Mouse (Mus musculus): Measurements from ENCODE around the gene Gm14862. TPM values are rescaled to one million over a fixed set of nuclear protein-coding genes. Genes with fewer than 3 reads are reported as not detected.

Gene Gm14862
- polyA plus RNA-seq, 1 experiment from 2014 or later = 0.34 TPM

- Histone ChIP-seq H3K36me3 (replicated peaks; ENCODE audit: control insufficient read depth, insufficient read depth, low read depth, low read length) (no peaks in the 10 kb centered on the region), H3K4me3 (ENCODE audit: low read depth, low read length) (peak within 1 kb of the TSS; percentile 55), H3K27me3 (ENCODE audit: control insufficient read depth, insufficient read depth, low read length) (no peaks in the 10 kb centered on the region), H3K9ac (replicated peaks; ENCODE audit: low read length) (peak within 1 kb of the TSS; percentile 65), H3K27ac (replicated peaks; ENCODE audit: low read depth, low read length) (no peak within 1 kb of the TSS), H3K9me3 (replicated peaks; ENCODE audit: control insufficient read depth, low read length) (no peaks in the 10 kb centered on the region), H3K4me1 (ENCODE audit: control insufficient read depth, insufficient read depth, low read length) (no peaks in the 10 kb centered on the region), H3K4me2 (ENCODE audit: low read depth, low read length) (peak within 1 kb of the TSS; percentile 52)
- DNase-seq (ENCODE audit: low spot score) (peak; percentile 57), ATAC-seq (replicated peaks; ENCODE audit: insufficient number of reproducible peaks, low FRiP score, low TSS enrichment, low read depth) (peak; percentile 93)
- WGBS = 9% methylated on average over 39 of the region's 94 CpGs
Measured at GRCm38 (mm10) chrX:9272460-9273361, 16.0 kb upstream of the Gm14862 start, which contains the start of gene Xk. Xk (plus strand) TSS chrX:9272756.

DNA sequence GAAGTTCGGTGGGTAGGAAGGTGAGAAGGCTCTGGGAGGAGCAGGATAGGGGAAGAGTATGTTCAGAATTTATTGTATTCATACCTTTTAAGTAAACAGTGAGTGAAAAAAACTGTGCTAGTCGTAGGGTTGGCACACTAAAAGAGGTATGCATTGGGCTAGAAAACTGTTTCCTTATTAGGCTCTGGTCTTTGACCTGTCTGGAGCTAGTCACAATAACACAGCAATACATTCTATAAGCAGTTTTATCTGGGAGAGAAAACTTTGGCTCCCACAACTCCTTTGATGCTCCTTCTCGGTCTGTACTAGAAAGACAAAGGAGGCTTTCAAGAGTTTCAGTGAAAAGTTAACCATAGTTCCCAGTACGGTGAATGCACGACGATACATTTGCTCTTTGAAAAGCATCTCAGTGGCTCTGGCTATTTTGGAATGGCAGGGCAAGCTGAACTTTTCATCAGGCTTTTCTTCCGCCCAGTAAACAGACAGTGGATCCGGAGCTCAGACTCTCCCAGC is 15.3 kb upstream of the Gm14862 start:
- H3K27ac ChIP-seq (replicated peaks; ENCODE audit: low read depth, low read length) = no peak overlapping the region
- 25% methylated on average over 8 of the region's 8 CpGs for WGBS
- H3K9ac ChIP-seq (replicated peaks; ENCODE audit: low read length) = no peak overlapping the region
- H3K4me1 ChIP-seq (ENCODE audit: control insufficient read depth, insufficient read depth, low read length) = no peaks in the 10 kb centered on the region
- H3K4me2 ChIP-seq (ENCODE audit: low read depth, low read length) = peak overlapping the region; percentile 21; the same call in 1 of the 2 replicates
- peak overlapping the region; percentile 55 for H3K4me3 ChIP-seq (ENCODE audit: low read depth, low read length)
- no peak for ATAC-seq (replicated peaks; ENCODE audit: insufficient number of reproducible peaks, low FRiP score, low TSS enrichment, low read depth)
- no peaks in the 10 kb centered on the region for H3K27me3 ChIP-seq (ENCODE audit: control insufficient read depth, insufficient read depth, low read length)
- DNase-seq (ENCODE audit: low spot score) = no peak
- no peaks in the 10 kb centered on the region for H3K36me3 ChIP-seq (replicated peaks; ENCODE audit: control insufficient read depth, insufficient read depth, low read depth, low read length)
- H3K9me3 ChIP-seq (replicated peaks; ENCODE audit: control insufficient read depth, low read length) = no peaks in the 10 kb centered on the region

- Histone ChIP-seq H3K4me2 (ENCODE audit: low read depth, low read length) (no peak overlapping the region), H3K27ac (replicated peaks; ENCODE audit: low read depth, low read length) (no peak overlapping the region), H3K27me3 (ENCODE audit: control insufficient read depth, insufficient read depth, low read length) (no peaks in the 10 kb centered on the region), H3K4me1 (ENCODE audit: control insufficient read depth, insufficient read depth, low read length) (no peaks in the 10 kb centered on the region), H3K4me3 (ENCODE audit: low read depth, low read length) (no peak overlapping the region), H3K9ac (replicated peaks; ENCODE audit: low read length) (no peak overlapping the region), H3K9me3 (replicated peaks; ENCODE audit: control insufficient read depth, low read length) (no peaks in the 10 kb centered on the region), H3K36me3 (replicated peaks; ENCODE audit: control insufficient read depth, insufficient read depth, low read depth, low read length) (no peaks in the 10 kb centered on the region)
- ATAC-seq (replicated peaks; ENCODE audit: insufficient number of reproducible peaks, low FRiP score, low TSS enrichment, low read depth) (no peak), DNase-seq (ENCODE audit: low spot score) (no peak)
- WGBS = 70% methylated on average over 3 of the region's 3 CpGs
Measured at GRCm38 (mm10) chrX:9271112-9271511, 14.4 kb upstream of the Gm14862 start.

DNA sequence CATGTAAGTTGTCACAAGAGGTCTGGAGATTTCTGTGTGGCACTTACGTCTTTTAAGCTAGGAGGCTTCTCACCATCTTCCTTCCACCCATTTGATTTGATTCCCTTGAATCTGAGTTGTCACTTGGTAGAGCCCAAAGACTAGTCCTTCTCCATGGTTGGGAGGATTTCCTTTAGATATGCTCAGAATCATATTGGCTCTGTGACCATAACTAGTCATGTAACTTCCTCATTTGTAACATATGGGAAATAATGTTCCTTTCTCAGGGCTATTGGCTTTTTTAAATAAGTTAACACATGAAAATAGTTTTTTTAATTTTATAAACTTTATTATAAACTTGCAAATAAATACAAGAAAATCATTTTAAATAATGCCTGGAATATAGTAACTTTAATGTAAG is 2.6 kb upstream of the Gm14862 start:
- WGBS = 82% methylated on average over 1 of the region's 1 CpGs
- Histone ChIP-seq H3K4me1 (ENCODE audit: control insufficient read depth, insufficient read depth, low read length) (no peaks in the 10 kb centered on the region), H3K9me3 (replicated peaks; ENCODE audit: control insufficient read depth, low read length) (no peaks in the 10 kb centered on the region), H3K36me3 (replicated peaks; ENCODE audit: control insufficient read depth, insufficient read depth, low read depth, low read length) (no peaks in the 10 kb centered on the region), H3K4me3 (ENCODE audit: low read depth, low read length) (no peak overlapping the region), H3K27ac (replicated peaks; ENCODE audit: low read depth, low read length) (no peak overlapping the region), H3K4me2 (ENCODE audit: low read depth, low read length) (no peak overlapping the region), H3K9ac (replicated peaks; ENCODE audit: low read length) (no peak overlapping the region), H3K27me3 (ENCODE audit: control insufficient read depth, insufficient read depth, low read length) (no peaks in the 10 kb centered on the region)
- no peak for ATAC-seq (replicated peaks; ENCODE audit: insufficient number of reproducible peaks, low FRiP score, low TSS enrichment, low read depth)
- no peak for DNase-seq (ENCODE audit: low spot score)

GRCm38 (mm10) chrX:9257831-9258230 is 1.1 kb upstream of the Gm14862 start:
- Histone ChIP-seq H3K4me1 (ENCODE audit: control insufficient read depth, insufficient read depth, low read length) (no peaks in the 10 kb centered on the region), H3K9me3 (replicated peaks; ENCODE audit: control insufficient read depth, low read length) (no peaks in the 10 kb centered on the region), H3K27ac (replicated peaks; ENCODE audit: low read depth, low read length) (no peak overlapping the region), H3K4me3 (ENCODE audit: low read depth, low read length) (no peak overlapping the region), H3K4me2 (ENCODE audit: low read depth, low read length) (no peak overlapping the region), H3K36me3 (replicated peaks; ENCODE audit: control insufficient read depth, insufficient read depth, low read depth, low read length) (no peaks in the 10 kb centered on the region), H3K9ac (replicated peaks; ENCODE audit: low read length) (no peak overlapping the region), H3K27me3 (ENCODE audit: control insufficient read depth, insufficient read depth, low read length) (no peaks in the 10 kb centered on the region)
- WGBS = 92% methylated on average over 7 of the region's 7 CpGs
- DNase-seq (ENCODE audit: low spot score) = no peak
- ATAC-seq (replicated peaks; ENCODE audit: insufficient number of reproducible peaks, low FRiP score, low TSS enrichment, low read depth) = no peak

DNA sequence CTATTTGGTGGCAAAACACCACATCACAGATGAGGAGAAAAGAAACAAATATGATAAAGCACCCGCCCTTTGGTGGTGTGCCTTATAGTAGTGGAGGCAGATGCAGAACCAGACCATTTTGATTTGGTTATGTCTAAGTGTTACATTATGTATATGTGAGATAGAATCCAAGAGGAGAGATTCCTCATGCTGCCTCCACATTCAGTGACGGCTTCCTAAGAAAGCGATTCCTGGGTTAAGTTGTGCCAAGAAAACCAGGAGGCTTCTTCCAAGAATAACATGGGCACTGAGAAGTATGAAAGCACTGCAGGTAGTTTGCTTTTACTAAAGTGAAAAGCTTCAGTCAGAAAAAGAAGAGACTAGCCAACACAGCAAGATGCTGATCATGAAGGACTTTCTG is 1.8 kb downstream of the Gm14862 start:
- no peak for ATAC-seq (replicated peaks; ENCODE audit: insufficient number of reproducible peaks, low FRiP score, low TSS enrichment, low read depth)
- 89% methylated on average over 3 of the region's 3 CpGs for WGBS
- H3K36me3 ChIP-seq (replicated peaks; ENCODE audit: control insufficient read depth, insufficient read depth, low read depth, low read length) = no peaks in the 10 kb centered on the region

GRCm38 (mm10) chrX:9253990-9254389 is 2.7 kb downstream of the Gm14862 start:
- Histone ChIP-seq H3K9ac (replicated peaks; ENCODE audit: low read length) (no peak overlapping the region), H3K9me3 (replicated peaks; ENCODE audit: control insufficient read depth, low read length) (no peaks in the 10 kb centered on the region), H3K36me3 (replicated peaks; ENCODE audit: control insufficient read depth, insufficient read depth, low read depth, low read length) (no peaks in the 10 kb centered on the region), H3K4me2 (ENCODE audit: low read depth, low read length) (no peak overlapping the region), H3K4me1 (ENCODE audit: control insufficient read depth, insufficient read depth, low read length) (no peaks in the 10 kb centered on the region), H3K27me3 (ENCODE audit: control insufficient read depth, insufficient read depth, low read length) (no peaks in the 10 kb centered on the region), H3K4me3 (ENCODE audit: low read depth, low read length) (no peak overlapping the region), H3K27ac (replicated peaks; ENCODE audit: low read depth, low read length) (no peak overlapping the region)
- DNase-seq (ENCODE audit: low spot score) = no peak
- WGBS = 77% methylated on average over 10 of the region's 10 CpGs
- no peak for ATAC-seq (replicated peaks; ENCODE audit: insufficient number of reproducible peaks, low FRiP score, low TSS enrichment, low read depth)

More for the DNA sequence above, 1.8 kb downstream of the Gm14862 start:
- Histone ChIP-seq H3K9me3 (replicated peaks; ENCODE audit: control insufficient read depth, low read length) (no peaks in the 10 kb centered on the region), H3K27ac (replicated peaks; ENCODE audit: low read depth, low read length) (no peak overlapping the region), H3K4me2 (ENCODE audit: low read depth, low read length) (no peak overlapping the region), H3K4me3 (ENCODE audit: low read depth, low read length) (no peak overlapping the region), H3K27me3 (ENCODE audit: control insufficient read depth, insufficient read depth, low read length) (no peaks in the 10 kb centered on the region), H3K9ac (replicated peaks; ENCODE audit: low read length) (no peak overlapping the region), H3K4me1 (ENCODE audit: control insufficient read depth, insufficient read depth, low read length) (no peaks in the 10 kb centered on the region)
- no peak for DNase-seq (ENCODE audit: low spot score)

DNA sequence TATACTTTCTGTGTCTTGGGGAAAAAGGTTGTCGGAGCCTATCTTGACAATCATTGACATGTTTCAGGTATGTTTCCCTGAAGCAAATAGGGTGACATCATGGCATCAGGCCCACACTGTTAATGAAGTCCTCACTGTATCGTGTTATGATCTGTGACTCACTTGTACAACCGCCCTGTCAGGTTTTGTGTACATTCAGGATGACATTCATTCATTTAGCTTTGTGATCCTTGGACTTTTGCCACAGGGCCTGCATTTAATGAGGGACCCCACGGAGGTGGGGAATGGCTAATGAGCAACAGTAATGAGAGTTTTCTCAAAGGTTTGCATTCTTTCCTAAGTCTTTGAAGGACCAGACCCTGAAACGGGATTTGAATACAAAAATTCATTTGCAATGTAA is 7.8 kb downstream of the Gm14862 start:
- ATAC-seq (replicated peaks; ENCODE audit: insufficient number of reproducible peaks, low FRiP score, low TSS enrichment, low read depth) (no peak), DNase-seq (ENCODE audit: low spot score) (no peak)
- Histone ChIP-seq H3K4me2 (ENCODE audit: low read depth, low read length) (no peak overlapping the region), H3K36me3 (replicated peaks; ENCODE audit: control insufficient read depth, insufficient read depth, low read depth, low read length) (no peaks in the 10 kb centered on the region), H3K9me3 (replicated peaks; ENCODE audit: control insufficient read depth, low read length) (no peaks in the 10 kb centered on the region), H3K4me1 (ENCODE audit: control insufficient read depth, insufficient read depth, low read length) (no peaks in the 10 kb centered on the region), H3K9ac (replicated peaks; ENCODE audit: low read length) (no peak overlapping the region), H3K27me3 (ENCODE audit: control insufficient read depth, insufficient read depth, low read length) (no peaks in the 10 kb centered on the region), H3K27ac (replicated peaks; ENCODE audit: low read depth, low read length) (no peak overlapping the region), H3K4me3 (ENCODE audit: low read depth, low read length) (no peak overlapping the region)
- 62% methylated on average over 5 of the region's 5 CpGs for WGBS
